Mouse (Mus musculus): ENCODE measurements at regions not wholly inside any gene's neighbourhood (a gene's known extent, or its start where the extent isn't known, plus 50 kb on each side); places are given as distances from the start of the nearest gene placed in this dataset.

- TF ChIP-seq CTCF (IDR thresholded peaks at IDR 0.05; ENCODE audit: control insufficient read depth, insufficient read depth, low read length), result no peak
- no peak for TF ChIP-seq POLR2A (IDR thresholded peaks at IDR 0.05; ENCODE audit: borderline replicate concordance, control insufficient read depth, low read depth, low read length)
Measured at GRCm38 (mm10) chr10:17579463-17579862, 143.6 kb upstream of the Cited2 start.

Measured in bone marrow, adult 2 months (tissue).